Mouse (Mus musculus): Measurements from ENCODE around the gene Pomp. TPM values are rescaled to one million over a fixed set of nuclear protein-coding genes. Genes with fewer than 3 reads are reported as not detected.
A peak's percentile ranks its signal among the peaks of the same experiment; 100 is the strongest.

Gene Pomp
- 209 and 246 TPM in 2 replicates for total RNA-seq (2021)
- long read RNA-seq, transcript Pomp-201 (6 exons, 1,579 nt) = major isoform, 120 of 142 reads
- long read RNA-seq, partial matches to known transcripts = 12 of 142 reads
- long read RNA-seq, other reads (novel, unspliced or antisense) = 7 of 142 reads

DNA sequence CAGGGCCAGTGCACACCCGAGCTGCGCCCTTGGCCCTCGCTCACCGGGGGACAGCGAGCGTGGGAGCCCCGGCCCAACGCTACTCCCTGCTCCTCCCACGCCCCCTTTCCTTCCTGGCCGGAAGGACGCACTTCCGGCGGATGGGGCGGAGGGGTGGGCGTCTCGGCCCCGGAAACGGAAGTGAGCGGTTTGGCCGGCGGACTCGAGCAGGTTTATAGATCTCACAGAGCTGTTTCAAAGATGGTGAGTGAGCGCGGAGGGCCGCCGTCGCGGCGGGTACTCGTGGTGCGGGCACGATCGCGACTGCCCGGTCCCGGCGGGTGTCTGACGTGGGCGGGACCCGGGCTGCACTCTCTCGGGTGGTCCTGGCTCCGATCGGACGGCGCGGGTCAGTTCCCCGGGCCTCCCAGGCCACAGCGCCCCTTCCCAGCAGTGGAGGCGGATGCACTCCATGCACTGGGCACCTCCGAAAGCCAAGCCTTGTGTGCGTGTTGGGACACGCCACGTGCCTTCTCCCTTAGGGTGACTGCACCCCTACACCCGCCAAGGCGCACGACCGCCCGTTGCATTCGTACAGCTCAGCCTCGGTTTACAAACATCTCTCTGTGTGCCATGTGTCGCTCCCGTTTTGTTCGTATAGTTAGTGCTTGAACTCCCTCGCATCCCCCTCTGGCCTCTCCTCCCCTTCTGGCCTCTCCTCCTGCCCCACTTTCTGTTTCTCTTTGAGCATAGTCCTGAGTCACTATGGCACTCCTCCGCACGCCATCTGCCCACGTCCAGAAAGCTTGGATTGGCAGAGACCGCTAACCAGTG is at the start of gene Pomp:
TSS of gene Pomp (plus strand) at position 13 of the 813 bp plus-strand sequence.
- DNase-seq = peak; percentile 91

DNA sequence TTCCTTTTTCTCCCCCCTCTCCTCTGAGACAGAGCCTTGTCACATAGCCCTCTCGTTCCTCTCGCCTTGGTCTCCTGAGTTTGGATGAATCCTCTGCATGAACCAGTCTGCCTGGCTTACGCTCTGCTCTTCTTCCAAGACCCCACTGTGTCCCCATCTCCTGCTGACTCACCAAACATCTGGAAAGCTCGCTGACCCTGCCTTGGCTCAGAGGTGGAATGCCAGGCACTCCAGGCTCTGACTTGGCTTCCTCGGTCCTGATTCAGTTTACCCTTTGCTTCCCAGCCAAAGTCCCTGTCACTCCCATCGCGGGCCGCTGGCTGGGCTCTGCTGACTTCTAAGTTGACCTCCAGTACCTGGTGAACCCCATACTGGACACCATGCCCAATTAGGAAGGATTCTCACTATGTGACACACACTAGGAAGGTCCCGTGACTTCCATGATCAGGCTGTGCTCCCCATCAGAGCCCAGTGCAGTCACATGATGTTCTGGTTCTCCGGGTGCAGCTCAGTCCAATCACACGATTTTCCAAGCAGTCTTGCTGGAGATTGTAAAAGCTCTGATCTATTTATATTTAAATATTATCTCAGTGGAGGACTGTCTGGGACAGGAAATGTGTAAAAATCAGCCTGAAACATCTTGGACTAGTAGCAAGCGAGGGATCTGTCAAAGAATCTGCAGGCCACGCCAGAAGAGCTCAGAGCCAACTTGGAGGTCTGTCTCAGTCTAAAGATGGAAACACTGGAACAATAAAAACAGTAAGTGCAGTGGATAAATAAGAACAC is 47.8 kb upstream of the Pomp start:
- DNase-seq = no peak

DNA sequence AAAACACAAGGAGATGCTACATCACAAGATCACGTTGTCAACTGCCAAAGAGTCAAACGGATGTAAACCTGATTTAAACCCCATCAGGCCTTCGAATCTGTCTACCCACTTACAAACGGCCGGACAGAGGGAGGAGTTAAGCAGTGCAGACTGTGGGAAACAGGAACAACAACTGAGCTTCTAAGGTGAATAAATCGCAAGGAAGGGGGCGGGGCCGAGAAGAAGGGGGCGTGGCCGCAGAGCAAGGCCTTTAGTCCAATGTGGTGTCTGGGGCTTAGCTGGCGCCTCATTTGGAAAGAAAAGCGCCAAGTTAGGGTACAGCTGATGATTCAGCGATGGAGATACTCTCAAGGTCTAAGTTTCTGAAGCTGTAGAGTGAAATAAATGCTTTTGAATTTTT is 45.3 kb upstream of the Pomp start:
- no peak for DNase-seq

DNA sequence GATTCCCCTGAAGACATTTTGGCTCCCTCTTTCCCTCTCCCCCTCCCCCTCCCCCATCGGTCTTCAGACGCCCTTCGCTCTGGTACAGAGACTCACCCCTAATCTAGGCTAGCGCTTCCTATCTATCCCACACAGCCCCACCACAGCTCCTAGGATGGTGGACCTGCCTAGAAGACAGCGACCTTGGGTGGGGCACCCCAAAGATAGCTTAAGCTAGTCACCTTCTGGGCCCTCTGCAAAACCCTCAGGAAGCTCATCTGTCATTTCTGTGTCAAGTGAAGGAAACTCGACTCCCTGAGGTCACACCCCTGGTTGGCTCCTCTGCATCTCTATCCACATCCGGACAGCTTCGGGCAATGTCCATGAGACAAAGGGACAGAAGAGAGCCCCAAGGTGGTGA is 44.7 kb upstream of the Pomp start:
- DNase-seq = no peak

DNA sequence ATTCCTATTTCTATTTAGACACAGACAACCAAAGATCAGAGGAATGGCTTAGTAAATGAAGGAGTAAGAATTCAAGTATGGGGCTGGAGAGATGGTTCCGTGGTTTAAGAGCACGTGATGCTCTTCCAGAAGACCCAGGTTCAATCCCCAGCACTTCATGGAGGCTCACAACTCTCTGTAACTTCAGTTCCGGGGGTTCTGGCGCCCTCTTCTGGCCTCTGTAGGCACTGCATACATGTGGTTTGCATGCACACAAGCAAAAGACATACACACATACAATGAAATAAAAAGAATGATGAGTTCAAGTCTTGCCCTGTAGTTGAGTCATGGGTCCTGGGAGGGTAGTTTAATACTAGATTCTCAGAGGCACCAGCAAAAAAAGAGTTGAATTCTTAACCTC is 43.8 kb upstream of the Pomp start:
- no peak for DNase-seq

DNA sequence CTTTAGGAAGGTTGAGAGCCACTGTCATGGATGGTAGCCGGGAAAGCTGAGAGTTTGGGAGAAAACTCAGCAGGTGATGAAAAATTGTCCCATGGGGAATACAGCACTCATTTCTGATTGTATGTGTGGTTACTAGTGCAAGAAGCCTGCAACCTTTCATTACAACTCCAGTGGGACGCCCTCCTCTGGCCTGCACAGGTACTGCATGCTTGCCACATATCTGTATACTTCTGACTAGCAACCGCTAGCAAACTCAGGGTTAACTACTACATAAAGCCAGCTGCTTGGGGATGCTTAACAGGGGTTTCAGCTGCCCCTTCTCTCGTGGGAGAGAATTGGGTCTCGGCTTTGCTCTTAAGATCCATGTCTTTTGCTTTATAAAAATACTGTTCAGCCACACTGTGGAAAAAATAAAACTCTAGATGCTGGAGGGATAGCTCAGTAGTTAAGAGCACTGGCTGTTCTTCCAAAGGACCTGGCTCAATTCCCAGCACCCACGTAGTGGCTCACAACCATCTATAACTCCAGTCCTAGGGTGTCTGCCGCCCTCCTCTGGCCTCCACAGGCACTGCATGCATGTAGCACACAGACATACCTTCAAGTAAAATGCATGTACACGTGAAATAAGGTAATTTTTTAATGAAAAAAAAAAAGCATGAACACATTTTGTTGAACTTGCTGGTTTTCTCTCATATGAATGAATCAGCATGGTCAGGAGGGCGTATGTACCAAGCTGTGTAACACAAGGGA is 42.3 kb upstream of the Pomp start:
- no peak for DNase-seq

DNA sequence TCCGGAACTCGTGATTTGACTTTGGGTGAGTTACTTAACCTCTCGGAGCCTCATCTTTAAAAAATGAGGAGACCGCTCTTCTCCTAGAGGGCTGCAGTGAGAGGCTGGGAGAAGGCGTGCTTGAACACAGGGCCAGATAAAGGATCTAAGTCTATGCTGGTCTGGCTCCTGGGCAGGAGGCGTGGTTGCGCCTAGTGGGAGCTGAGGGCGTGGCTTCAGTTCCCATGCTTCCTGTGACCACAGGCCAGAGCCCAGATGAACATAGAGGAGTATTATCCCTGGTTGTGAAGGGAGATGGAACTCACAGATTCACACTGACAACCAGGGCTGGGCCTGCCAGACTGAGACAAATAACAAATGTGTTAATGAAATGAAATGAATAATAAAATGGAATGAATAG is 41.4 kb upstream of the Pomp start:
- no peak for DNase-seq

DNA sequence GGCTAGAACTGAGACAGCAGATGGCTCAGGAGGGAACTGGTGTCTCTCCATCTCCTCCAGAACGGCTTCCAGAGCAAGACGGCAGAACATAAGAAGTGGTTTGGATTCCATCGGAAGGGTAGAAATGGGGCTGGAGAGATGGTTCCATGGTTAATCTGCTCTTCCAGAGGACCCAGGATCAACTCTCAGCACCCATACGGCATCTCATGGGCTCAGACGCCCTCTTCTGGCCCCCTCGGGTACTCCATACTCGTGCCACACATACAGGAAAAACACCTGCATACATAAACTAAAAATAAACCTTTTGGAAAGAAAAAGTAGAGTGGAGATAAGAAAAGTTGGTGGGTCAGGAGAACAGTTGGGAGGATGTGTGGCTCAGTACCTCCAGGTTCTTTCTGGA is 40.4 kb upstream of the Pomp start:
- no peak for DNase-seq

DNA sequence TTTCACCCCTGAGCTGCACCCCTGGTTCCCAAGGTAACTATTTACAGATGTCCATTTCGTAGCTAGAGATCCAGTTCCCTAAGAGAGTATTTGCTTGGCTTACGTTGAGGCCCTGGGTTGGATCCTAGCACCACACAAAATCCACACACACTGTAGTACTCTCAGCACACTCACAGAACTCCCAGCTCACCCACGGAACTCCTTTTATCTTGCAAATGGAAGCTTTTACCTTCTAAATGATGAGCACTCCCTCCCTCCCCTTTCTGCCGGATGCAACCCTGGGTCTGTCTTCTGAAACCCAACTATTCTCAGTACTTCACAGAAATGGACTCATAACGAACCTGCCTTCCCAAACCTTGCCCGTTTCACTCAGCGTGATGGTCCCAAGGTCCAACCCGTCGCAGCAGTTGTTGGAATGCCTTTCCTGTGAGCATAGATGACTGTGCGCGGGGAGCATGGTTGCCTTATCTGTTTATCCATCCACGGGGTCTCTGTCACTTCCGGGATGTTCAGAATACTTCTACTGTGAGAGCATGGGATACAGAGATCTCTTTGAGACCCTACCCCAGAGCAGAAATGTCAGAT is 36.1 kb upstream of the Pomp start:
- no peak for DNase-seq

DNA sequence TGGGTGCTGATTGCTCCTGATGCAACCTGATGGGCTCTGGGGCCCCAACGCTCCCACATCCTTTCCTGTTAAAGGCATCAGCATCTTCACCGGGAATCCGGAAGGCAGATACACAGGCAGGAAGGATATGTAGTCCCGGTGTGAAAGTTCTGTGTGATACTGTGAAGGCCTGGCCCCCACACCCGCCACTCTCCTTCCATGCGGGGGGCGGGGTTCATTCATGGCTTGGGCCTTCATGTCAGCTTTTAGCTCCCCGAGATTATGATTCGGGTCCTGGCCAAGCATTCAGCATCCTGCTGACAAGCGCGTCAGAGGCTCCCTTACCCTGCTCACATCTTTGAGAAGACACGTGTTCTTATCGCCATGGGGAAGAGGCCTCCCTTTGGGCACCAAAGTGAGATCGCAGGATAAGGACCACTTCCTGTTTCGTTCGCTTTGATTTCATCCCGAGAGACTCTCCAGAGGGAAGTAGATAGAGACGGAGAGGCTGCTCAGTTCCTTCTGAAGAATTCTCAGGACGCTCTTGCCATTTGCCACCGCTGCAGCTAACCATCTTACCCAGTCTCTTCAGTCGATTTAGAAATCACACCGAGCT is 34.8 kb upstream of the Pomp start:
- DNase-seq = no peak

DNA sequence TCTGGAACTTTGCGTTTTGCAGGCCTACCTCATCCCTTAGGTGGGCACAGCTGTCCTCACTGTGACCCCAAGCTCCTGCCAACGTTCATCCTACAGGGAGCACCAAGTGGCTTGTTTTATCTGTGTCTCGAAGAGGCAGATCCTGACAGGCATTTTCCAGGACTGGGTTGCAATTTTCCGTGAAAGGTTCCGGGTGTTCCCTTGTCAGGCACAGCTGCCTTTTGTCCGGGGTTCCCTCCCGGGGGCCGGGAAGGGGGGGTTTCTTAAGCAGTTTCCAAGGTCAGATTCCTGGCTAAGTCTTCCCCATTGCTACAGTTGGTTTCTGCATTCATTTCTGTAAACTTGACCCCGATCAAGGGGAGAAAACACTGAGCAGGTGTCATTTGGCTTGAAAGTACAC is 34.2 kb upstream of the Pomp start:
- DNase-seq = no peak

DNA sequence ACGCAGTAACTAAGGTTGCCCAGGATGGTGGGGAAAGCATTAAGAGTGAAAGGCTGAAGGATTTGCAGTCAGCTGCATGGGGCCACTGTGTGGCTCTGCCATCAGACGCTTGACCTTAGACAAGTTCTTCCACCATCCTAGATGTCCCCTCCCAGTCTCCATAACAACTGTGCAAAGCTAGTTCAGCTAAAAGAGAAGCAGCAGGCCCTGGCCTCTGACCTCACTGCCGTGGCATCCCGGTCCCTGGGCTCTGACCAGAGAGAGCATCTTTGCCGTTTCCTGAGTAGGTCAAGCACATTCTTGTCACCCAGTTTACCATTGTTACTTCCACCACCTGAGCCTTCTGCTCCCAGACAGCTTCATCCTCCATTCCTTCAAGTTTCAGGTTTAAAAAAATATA is 33.7 kb upstream of the Pomp start:
- DNase-seq = no peak

DNA sequence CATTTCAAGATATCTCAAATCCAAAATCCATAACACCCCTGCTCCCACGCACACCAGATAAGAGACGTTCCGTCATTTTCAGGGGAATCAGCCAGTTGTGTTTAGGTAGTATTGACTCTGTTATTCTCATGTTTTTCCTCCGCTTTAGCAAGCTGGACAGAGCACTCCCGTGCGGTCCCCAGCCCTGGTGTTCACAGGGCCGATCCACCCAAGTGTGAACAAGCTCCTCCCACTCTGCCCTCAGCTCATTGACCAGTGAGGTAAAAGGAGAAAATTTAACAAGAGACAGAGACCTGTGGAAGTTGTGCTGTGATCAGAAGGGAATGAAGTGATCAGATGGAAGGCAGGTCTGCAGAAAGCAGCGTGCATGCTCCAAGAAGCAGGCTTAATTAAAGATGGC is 31.4 kb upstream of the Pomp start:
- no peak for DNase-seq

DNA sequence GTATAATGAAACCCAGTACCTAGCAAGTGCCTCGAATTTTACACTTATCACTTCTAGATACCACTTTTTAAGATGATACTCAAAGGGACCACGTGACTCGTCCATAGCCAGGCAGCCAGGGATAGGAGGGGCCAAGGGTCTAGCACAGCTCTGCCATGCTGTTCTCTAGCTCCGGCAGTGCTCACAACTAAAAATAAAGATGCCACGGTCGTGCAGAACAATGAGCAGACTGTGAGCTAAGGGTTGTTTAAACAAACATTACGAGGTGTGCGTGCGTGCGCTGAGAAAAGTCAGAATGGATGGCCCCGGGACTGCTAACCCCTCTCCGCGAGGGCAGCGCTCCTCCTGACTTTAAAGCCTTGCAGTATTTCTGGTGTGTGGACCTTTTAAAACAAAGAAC is 27.4 kb upstream of the Pomp start:
- DNase-seq = no peak

DNA sequence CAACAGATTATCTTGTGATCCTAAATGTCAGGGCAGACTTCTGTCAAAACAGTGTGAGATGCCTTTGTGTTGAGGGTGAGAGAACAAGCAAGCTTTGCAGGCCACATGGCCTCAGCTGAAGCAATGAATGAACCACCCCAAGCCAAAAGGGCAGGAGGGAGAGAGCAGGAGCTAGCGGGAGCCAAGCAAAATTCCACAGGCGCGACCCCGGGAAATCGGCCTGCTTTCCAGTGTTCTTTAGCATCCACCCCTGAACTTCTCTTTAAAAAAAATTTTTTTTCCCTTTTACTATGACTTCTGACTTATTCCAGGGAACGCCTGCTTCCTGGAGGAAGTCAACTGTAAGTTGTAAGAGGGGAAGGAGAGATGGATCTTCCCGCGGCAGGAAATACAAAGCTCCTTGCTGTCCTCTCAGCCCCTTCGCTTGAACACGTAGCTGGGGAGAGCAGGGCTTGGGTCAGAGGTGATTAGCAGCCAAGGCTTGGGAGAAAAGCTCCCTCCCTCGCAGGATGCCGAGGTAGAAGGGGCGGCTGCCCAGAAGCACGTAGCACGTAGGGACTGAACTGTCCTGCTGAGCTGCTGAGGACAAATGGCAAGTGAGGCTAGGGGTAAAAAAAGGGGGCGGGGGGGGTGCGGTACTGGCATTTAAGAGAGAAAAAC is 25.3 kb upstream of the Pomp start:
- DNase-seq = no peak

DNA sequence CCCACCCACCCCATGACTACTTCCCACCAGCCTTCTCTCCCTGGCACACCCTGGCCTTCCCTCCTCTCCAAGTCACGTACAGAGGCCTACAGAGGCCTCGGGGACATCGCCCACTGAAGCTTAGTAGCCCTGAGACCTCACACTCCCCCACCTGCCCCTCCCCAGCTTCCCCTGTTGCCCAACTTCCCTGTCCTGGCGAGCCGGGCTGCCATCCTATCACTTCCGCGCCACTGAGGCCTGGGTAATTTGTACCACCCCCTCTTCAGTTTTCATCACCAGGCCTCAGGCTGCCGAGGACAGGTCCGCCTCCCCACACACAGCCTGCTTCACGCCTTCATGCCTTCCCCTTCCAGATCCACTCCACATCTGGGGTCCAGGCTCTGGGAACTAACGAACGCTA is 20.8 kb upstream of the Pomp start:
- no peak for DNase-seq

DNA sequence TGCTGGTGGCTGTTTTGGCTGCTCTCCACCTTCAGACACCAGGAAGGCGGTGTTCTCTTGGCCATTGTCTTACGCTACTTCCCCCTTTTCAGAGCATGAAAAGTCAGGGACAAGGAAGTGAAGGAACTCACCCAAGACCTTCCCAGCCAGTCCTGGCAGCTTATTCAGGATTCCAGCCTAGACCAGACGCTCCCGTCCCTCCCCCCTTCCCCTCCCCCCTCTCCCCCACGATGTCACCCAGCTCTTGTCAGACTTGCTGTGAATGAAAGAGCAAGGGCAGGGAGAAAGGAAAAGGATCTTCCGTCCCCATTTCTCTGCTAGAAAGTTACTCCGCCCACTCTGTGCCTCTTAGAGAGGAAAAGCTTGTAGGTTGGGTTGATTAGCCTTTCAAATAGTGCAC is 16.9 kb upstream of the Pomp start:
- no peak for DNase-seq

DNA sequence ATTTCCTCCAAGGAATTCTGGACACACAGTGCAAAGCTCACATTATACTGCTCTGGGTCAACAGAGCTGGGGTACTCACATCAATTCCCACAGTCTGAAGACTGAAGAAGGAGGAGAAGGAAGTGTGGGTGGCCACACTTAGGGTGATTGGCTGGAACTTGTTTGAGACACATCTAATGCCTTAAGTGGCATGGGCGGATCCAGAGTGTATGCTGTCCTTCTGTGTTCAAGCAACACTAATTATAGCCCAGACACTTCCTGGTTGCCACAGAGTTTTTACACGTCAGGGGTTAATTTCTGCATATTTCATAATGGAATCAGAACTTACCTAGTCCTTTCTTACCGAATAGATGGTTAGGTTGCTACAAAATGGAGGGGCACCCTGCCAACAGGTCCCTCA is 14.9 kb upstream of the Pomp start:
- DNase-seq = no peak

DNA sequence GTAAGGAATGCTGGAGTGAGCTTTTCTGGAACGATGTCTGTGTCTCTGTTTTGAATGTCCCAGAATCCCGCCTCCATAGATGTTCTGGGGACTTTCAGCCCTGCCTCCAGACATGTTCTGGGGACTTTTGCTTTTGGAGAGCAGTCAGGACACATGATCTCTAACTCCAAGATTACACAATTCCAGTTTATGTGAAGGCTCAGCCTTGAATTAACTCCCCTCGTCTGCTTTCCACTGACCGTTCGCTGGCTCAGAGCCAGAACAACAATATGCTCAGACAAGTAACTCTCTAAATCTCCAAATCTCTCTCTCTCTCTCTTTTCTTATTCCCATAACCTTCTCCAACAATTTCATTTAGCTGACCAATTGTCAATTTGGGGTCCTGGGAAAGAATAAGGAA is 12.9 kb upstream of the Pomp start:
- DNase-seq = no peak

DNA sequence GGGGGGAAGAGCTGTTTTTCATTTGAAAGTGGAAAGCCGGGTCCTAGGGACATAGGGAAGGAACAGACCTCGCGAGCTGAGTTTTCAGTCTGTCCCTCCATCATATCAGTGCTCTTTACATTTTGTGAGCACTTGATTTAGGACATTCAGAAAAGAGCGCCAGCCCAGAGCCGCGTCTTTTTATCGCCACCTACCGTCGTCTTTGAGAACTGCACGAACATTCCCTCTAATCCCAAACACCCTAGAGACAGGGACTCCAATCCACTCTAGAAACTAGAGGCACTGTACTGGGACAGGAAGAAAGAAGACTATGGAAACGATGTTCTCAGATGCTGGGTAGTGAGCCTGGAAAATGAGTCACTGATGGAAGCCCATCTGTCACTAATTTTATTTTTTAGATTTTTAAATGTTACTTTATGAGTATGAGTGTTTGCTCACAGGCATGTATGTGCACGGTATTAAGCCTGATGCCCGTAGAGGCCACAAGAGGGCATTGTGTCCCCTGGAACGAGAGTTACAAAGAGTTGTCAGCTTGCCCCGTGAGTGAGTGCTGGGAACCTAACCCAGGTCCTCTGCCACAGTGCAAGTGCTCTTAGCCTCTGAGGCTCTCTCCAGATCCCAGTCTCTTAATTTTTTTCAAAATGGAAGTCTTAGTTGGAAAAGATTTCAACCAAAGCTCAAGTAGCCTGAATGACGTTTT is 11.9 kb upstream of the Pomp start:
- DNase-seq = peak; percentile 65

DNA sequence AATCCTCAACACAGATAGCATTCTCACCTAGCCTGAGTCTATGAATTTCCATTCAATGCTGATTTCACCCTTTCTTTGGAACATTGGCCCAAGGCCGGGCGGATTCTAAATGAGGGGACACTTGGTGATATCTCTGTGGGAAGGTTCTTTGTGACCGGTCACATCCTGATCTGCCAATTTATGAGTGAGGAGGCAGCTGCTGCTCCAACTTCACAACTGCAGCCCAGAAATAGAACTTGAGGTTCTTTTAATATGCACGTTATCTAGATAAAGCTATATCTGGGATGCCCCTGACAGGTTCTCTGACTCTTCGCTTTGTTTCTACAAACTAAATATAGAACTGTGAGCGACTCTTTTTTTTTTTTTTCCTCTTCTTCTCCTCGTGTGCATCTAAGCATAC is 10.1 kb upstream of the Pomp start:
- no peak for DNase-seq

All from adrenal gland, postnatal 25 days (tissue).